Mouse (Mus musculus): ENCODE data around the gene Syn3. TPM values are rescaled to one million over a fixed set of nuclear protein-coding genes. Genes with fewer than 3 reads are reported as not detected.
"Not testable (repeated sequence)": the region's sequence is repeated elsewhere in the genome, so short reads cannot be mapped to it uniquely, and the experiment has no call there.

The Syn3 gene
- polyA plus RNA-seq (2015; fragmentation: Nextera tagmentation; extraction: Ambion mirVana) = 7.6 and 10.7 TPM in 2 replicates

DNA sequence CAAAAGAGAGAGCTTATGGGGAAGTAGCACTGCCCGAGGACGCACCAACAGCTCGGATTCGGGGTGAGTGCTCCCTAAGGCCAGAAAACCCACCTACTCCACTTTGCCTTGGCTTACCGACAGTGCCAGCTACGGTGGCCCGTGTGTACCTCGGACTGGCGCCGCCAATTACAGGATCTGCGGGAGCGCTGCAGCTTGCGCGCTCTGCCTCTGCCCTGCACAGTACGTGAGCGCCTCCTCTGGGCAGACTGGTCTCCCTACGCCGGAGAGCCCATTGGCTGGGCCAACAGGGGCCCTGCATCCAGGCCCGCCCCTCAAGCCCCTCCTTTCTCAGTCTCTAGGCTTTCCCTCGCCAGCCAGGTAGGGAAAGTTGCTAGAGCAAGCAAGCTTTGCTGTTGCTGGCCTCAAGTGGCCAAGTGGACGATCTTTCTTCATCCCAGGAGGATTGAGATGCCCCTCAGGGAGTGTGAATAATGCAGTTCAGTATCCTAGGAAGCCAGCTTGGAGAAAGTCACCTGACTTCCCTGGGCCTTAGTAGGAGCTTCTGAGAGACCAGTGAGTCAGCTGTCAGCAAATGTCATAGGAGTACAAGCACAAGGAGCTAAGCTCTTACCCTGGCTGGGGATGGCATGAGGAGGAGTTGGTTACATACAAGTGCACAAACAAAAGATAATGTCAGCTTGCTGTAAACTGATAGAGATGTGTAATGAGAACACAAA, at the start of gene Syn3:
Syn3 (minus strand) TSS at position 224 of the 719 bp plus-strand sequence.
- Histone ChIP-seq H3K9ac (peak within 1 kb of the TSS; percentile 77), H3K27me3 (no peaks in the 10 kb centered on the region), H3K4me3 (peak within 1 kb of the TSS; percentile 61), H3K4me1 (peaks cover 9% of the 10 kb centered on the region), H3K9me3 (replicated peaks) (no peaks in the 10 kb centered on the region), H3K27ac (peak within 1 kb of the TSS; percentile 26; the same call in 1 of the 2 replicates), H3K4me2 (peak within 1 kb of the TSS; percentile 81), H3K36me3 (ENCODE audit: poor library complexity, severe bottlenecking) (no peaks in the 10 kb centered on the region)
- peak; percentile 100 for ATAC-seq
- under 1% methylated on average over 21 of the region's 21 CpGs for WGBS

DNA sequence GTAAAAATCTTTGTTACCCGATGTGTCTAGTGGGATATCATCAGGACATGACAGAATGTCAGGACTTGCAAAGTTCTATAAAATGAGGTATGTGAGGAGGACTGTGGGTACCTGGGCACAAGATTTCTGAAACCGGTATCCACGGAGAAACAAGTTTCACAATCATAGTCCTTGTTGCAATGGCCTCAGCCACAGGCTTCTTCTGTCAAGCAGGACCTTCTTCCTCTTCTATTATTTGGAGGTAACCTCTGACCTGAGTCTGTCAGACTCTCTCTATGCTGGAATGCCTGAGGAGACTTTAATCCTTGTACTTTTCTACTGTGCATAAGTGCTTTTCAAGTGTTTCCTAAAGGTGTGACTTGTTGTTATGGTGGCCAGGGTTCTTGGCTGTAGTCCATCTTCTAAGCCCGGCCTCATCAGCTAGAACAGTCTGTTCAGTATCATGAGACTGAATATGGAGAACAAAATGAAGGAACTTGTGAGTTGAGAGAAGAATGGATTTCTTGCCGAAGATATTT, 27.7 kb upstream of the Syn3 start:
- not testable (repeated sequence) for H3K27me3 ChIP-seq; H3K4me1 ChIP-seq; ATAC-seq; H3K9ac ChIP-seq; H3K4me3 ChIP-seq; H3K4me2 ChIP-seq; H3K27ac ChIP-seq; H3K36me3 ChIP-seq (ENCODE audit: poor library complexity, severe bottlenecking); H3K9me3 ChIP-seq (replicated peaks)
- 93% methylated on average over 4 of the region's 5 CpGs for WGBS

DNA sequence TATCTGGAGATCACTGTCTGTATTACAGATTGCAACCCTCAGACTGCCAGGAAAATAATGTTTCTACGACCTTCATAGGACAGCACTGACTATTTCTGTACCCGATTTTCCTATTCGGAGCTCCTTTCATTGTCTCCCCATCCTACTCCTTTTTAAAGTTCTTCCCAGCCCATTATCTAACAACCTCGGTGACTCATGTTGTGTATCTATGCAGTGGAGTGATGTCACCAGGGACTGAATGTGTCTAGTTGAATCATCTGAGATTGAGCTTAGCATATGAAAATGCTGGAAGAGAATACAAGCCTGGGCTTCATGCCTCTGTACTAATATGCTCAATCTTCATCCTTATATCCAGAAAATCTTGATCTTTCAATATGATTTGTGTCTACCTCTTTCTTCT, 15.1 kb upstream of the Syn3 start:
- Histone ChIP-seq H3K9ac (no peak overlapping the region), H3K4me3 (no peak overlapping the region), H3K4me2 (no peak overlapping the region), H3K27me3 (no peaks in the 10 kb centered on the region), H3K36me3 (ENCODE audit: poor library complexity, severe bottlenecking) (no peaks in the 10 kb centered on the region), H3K27ac (no peak overlapping the region), H3K9me3 (replicated peaks) (no peaks in the 10 kb centered on the region; the same call in 1 of the 2 replicates), H3K4me1 (no peaks in the 10 kb centered on the region)
- WGBS = 80% methylated on average over 4 of the region's 4 CpGs
- no peak for ATAC-seq

DNA sequence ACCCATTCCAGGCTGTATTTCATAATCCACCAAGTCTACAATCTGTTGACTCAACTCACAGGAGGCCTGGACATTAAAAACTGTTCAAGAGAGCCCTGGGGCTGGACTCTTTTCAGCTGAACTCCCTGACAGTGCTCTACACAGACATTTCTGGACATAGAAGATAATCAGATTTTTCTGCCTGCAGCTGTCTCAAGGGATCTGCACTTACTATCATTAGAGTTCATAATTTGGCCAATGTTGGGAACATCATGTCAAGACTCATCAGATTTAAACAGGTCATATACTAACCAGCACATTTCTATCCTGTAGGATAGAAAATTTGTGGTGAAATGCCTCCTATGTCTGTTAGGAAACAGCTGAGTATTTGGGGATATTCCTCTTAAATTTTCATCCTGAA, 12.2 kb upstream of the Syn3 start:
- H3K27me3 ChIP-seq = no peaks in the 10 kb centered on the region

DNA sequence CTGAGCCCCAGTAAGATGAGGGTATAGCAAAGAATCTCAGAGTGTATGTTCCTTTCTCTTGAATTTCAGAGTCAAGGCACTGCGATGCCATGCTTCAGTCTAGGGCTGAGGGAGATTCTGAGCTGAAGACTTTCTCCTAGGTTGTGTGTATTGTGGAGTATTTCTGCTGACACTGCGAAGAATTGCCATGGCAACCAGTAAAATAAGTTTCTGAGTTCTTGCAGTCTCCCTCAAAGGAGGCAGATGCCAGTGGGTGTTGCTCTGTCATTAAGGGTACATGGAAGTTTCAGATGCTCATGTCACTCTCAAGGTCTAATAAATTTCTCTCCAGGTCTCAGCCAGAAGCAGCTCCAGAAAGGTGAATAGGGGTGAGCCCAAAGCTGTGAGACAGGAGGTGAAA, 3.4 kb upstream of the Syn3 start:
- Histone ChIP-seq H3K9me3 (replicated peaks) (no peaks in the 10 kb centered on the region), H3K4me2 (no peak overlapping the region), H3K36me3 (ENCODE audit: poor library complexity, severe bottlenecking) (no peaks in the 10 kb centered on the region), H3K4me3 (no peak overlapping the region), H3K27me3 (no peaks in the 10 kb centered on the region), H3K27ac (no peak overlapping the region), H3K4me1 (peaks cover 9% of the 10 kb centered on the region), H3K9ac (no peak overlapping the region)
- WGBS = 85% methylated on average over 2 of the region's 2 CpGs
- no peak for ATAC-seq

More for the DNA sequence above, 12.2 kb upstream of the Syn3 start:
- Histone ChIP-seq H3K4me2 (no peak overlapping the region), H3K9ac (no peak overlapping the region), H3K9me3 (replicated peaks) (no peaks in the 10 kb centered on the region; the same call in 1 of the 2 replicates), H3K4me1 (no peaks in the 10 kb centered on the region), H3K36me3 (ENCODE audit: poor library complexity, severe bottlenecking) (no peaks in the 10 kb centered on the region), H3K4me3 (no peak overlapping the region), H3K27ac (no peak overlapping the region)
- no peak for ATAC-seq

DNA sequence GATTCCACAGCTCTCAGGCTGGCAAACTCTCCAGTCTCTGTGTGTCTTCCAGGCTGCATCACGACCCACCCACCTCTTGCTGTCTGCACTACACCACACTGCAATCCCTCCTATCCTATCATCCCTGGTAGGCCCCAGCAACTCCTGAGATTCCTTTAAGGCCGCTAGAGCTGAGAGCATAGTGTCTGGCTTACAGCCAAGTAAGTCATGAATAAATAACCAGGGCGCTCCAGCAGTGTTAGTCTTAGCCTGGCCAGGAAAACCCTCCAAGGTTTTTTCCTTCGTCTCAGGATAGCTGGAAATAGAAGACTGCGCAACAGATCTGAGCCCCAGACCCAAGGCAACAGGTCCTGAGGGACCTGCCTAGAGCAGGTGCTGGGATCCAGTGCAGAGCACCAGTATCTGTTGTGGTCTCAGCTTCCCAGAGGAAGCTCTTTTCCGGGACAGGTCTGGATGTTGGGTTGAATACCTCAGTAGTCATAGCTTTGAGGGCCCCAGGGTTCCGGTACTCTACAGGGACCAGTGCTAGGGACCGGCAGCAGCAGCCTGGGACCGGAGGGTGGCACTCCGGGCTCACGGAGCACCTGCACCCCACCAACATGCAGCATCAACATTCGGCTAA, 534 bp downstream of the Syn3 start:
- peaks cover 9% of the 10 kb centered on the region for H3K4me1 ChIP-seq
- ATAC-seq = peak; percentile 83
- no peaks in the 10 kb centered on the region for H3K27me3 ChIP-seq
- H3K36me3 ChIP-seq (ENCODE audit: poor library complexity, severe bottlenecking) = no peaks in the 10 kb centered on the region
- H3K27ac ChIP-seq = peak overlapping the region; percentile 26; the same call in 1 of the 2 replicates
- H3K9me3 ChIP-seq (replicated peaks) = no peaks in the 10 kb centered on the region
- peak overlapping the region; percentile 81 for H3K4me2 ChIP-seq
- 2% methylated on average over 12 of the region's 12 CpGs for WGBS
- H3K4me3 ChIP-seq = peak overlapping the region; percentile 61
- H3K9ac ChIP-seq = peak overlapping the region; percentile 77

DNA sequence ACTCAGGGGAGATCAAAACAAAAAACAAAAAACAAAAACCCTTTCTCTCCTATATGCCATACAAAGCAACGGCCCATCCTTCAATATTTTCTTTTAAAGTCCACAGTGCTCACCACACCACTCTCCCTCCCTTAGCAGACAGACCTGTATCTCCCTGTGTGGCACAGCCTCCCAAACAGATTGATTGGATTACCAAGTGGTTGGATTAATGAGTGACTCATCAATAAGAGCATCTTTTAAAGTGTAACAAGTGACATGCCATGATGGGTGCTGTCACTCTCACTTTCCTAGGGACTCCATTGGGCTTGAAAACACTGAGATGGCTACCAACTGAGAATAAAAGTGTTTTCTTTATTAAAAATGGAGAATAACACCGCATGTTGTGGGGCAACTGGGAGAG, 2.8 kb downstream of the Syn3 start:
- Histone ChIP-seq H3K36me3 (ENCODE audit: poor library complexity, severe bottlenecking) (no peaks in the 10 kb centered on the region), H3K4me2 (no peak overlapping the region), H3K27ac (no peak overlapping the region), H3K9me3 (replicated peaks) (no peaks in the 10 kb centered on the region), H3K4me1 (peaks cover 24% of the 10 kb centered on the region), H3K27me3 (no peaks in the 10 kb centered on the region), H3K9ac (no peak overlapping the region), H3K4me3 (no peak overlapping the region)
- 94% methylated on average over 2 of the region's 2 CpGs for WGBS
- ATAC-seq = no peak

DNA sequence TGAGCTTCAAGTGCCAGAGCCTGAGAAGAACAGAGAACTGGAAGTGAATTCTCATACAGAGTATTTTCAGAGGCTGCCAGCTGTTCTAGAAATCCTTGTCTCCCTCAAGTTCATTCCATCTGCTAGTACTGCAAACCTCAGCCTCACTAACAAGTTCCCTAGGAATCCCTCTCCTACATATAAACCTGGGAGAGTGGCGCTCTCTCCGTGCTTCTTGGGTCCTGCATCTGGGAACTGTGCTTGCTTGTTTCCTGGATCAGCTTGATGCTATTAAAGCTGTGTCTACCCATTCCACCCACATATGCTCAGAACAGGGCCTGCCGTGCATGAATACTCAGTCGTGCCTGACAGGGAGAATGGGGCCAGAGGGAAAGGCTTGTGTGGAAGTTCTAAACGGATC, 5.6 kb downstream of the Syn3 start:
- Histone ChIP-seq H3K4me2 (no peak overlapping the region), H3K4me3 (no peak overlapping the region), H3K4me1 (peaks cover 37% of the 10 kb centered on the region), H3K27ac (no peak overlapping the region), H3K9me3 (replicated peaks) (no peaks in the 10 kb centered on the region), H3K27me3 (no peaks in the 10 kb centered on the region), H3K9ac (no peak overlapping the region), H3K36me3 (ENCODE audit: poor library complexity, severe bottlenecking) (no peaks in the 10 kb centered on the region)
- 77% methylated on average over 5 of the region's 5 CpGs for WGBS
- ATAC-seq = no peak

DNA sequence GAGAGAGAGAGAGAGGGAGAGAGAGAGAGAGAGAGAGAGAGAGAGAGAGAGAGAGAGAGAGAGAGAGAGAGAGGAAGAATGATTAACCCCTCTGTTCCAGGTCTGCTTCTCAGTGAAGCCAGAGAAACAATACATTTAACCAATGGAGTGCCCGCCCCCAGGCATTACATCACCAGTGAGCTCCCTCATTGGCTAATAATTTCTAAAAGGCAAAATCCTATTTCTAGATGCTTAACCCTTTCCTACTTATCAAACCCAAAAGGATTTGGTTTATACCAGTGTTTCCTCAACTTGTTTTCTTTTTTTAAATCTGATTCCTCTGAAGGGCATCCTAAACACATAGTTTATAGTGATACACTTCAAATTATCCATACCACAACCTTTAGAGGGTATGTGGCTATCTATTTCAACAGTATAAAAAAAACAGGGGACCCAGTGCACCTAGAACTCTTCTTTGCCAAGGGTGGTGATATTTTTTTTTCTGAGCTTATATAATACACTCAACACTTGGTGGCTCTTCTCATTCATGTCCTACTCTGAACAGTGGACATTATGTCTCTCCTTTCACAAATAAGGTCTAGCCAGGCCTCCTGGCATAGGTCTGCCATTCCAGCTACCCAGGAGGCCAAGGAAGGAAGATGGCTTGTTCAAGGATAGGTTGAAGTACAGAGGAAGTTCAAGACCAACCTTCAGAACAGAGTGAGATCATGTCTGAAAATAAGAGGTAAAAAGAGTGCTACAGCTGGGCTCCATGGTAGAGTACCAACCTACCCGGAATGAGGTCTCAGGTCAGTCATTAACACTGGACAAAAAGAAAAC, 6.4 kb downstream of the Syn3 start:
- WGBS = 46% methylated on average over 2 of the region's 2 CpGs
- ATAC-seq = peak; percentile 95
- Histone ChIP-seq H3K27ac (peak overlapping the region; percentile 76), H3K4me3 (peak overlapping the region; percentile 37), H3K27me3 (no peaks in the 10 kb centered on the region), H3K4me1 (peaks cover 29% of the 10 kb centered on the region), H3K9me3 (replicated peaks) (no peaks in the 10 kb centered on the region), H3K4me2 (peak overlapping the region; percentile 59), H3K9ac (peak overlapping the region; percentile 66), H3K36me3 (ENCODE audit: poor library complexity, severe bottlenecking) (no peaks in the 10 kb centered on the region)

DNA sequence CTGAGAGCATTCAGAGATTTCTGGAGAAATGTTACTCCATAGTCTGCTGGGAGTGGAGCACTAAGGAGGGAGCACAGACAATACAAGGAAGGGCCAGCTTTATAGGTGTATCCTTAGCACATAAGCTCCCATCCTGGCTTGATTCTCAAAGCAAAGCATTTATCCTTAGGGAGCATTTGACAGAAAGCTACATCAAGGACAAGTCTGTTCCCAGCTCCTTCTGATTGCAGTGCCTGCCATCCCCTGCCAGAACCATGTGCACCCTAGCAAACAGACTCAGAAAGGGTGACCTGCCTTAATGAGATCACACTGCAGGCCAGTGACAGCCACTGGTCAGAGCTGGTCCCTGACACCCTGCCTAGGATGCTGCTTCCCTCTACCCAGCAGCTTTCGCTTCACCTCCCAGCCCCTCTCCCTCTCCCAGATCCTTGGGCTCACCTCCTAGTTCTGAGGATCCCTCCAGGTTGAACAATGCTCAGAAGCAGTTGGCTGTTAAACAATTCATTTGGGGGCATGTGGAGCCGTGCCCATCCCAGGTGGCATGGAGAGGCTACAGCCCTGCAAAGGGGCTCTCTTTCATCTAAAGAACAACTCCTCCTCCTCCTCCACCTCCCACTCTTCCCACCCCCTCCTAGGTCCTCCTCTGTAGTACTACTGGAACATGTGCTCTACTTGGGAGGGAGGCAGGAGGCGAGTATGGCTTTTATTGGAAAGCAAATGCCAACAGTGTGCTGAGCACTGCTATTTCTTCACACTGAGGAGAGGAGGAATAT, 7.2 kb downstream of the Syn3 start:
- 3% methylated on average over 3 of the region's 3 CpGs for whole genome bisulfite sequencing
- H3K27ac ChIP-seq = peak overlapping the region; percentile 76
- peak overlapping the region; percentile 59 for H3K4me2 ChIP-seq
- peak; percentile 92 for ATAC-seq
- H3K36me3 ChIP-seq (ENCODE audit: poor library complexity, severe bottlenecking) = no peaks in the 10 kb centered on the region
- no peaks in the 10 kb centered on the region for H3K27me3 ChIP-seq
- H3K4me3 ChIP-seq = peak overlapping the region; percentile 37
- no peaks in the 10 kb centered on the region for H3K9me3 ChIP-seq (replicated peaks)
- H3K4me1 ChIP-seq = peaks cover 28% of the 10 kb centered on the region
- H3K9ac ChIP-seq = peak overlapping the region; percentile 66

DNA sequence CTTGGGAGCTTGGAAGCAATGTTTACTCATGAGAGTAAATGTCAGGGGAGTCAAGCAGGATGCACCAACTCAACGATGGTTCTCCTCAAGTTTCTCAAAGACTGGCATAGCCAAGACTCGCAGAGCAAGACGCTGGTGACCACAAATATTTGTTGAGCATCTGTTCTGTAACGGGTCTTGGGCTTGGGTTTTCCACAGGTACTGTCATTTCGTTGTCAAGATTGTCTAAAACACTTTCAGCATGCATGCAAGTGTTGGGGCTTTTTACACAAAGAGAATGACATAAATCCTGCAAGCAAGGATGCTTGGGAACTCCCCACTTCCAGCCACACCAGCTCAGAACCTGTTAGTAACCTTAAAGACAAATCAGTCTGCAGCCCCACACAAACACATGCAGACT, 10.2 kb downstream of the Syn3 start:
- H3K27me3 ChIP-seq = no peaks in the 10 kb centered on the region
- no peak overlapping the region for H3K4me2 ChIP-seq
- no peak overlapping the region for H3K27ac ChIP-seq
- H3K36me3 ChIP-seq (ENCODE audit: poor library complexity, severe bottlenecking) = no peaks in the 10 kb centered on the region
- 90% methylated on average over 5 of the region's 5 CpGs for WGBS
- H3K4me3 ChIP-seq = no peak overlapping the region
- H3K9me3 ChIP-seq (replicated peaks) = no peaks in the 10 kb centered on the region
- peaks cover 28% of the 10 kb centered on the region for H3K4me1 ChIP-seq
- no peak overlapping the region for H3K9ac ChIP-seq
- no peak for ATAC-seq
